Mouse (Mus musculus): ENCODE measurements around the gene Igsf23. TPM values are rescaled to one million over a fixed set of nuclear protein-coding genes. Genes with fewer than 3 reads are reported as not detected.

Gene Igsf23
- total and polyA plus RNA-seq, 3 experiments = 0.11 TPM; not detected in 2

GRCm38 (mm10) chr7:19939555-19940235 lies 10.9 kb downstream of the Igsf23 start:
- Histone ChIP-seq H3K27me3 (ENCODE audit: insufficient read depth, low read length) (no peaks in the 10 kb centered on the region), H3K36me3 (replicated peaks) (no peaks in the 10 kb centered on the region), H3K4me1 (ENCODE audit: insufficient read depth, low read depth, low read length) (no peaks in the 10 kb centered on the region), H3K9me3 (replicated peaks) (no peaks in the 10 kb centered on the region), H3K4me3 (ENCODE audit: low read depth, low read length) (no peak overlapping the region)
- DNase-seq (ENCODE audit: low spot score) (no peak), ATAC-seq (ENCODE audit: extremely low read depth, insufficient number of reproducible peaks, low FRiP score, poor library complexity, severe bottlenecking) (no peak)
- TF ChIP-seq TAL1 (conservative IDR thresholded peaks at IDR 0.05; ENCODE audit: low read depth, low read length) (no peak), GATA2 (IDR thresholded peaks at IDR 0.05; ENCODE audit: borderline replicate concordance, low read depth, low read length) (no peak), CTCF (IDR thresholded peaks at IDR 0.05; ENCODE audit: low read depth, low read length) (no peak), GATA1 (IDR thresholded peaks at IDR 0.05; ENCODE audit: borderline replicate concordance, low read length) (no peak), POLR2AphosphoS5 (IDR thresholded peaks at IDR 0.05; ENCODE audit: insufficient replicate concordance, low read depth, low read length) (no peak)

GRCm38 (mm10) chr7:19937229-19937821 lies 13.2 kb downstream of the Igsf23 start:
- Histone ChIP-seq H3K9me3 (replicated peaks) (no peaks in the 10 kb centered on the region), H3K36me3 (replicated peaks) (no peaks in the 10 kb centered on the region), H3K27me3 (ENCODE audit: insufficient read depth, low read length) (no peaks in the 10 kb centered on the region), H3K4me1 (ENCODE audit: insufficient read depth, low read depth, low read length) (no peaks in the 10 kb centered on the region), H3K4me3 (ENCODE audit: low read depth, low read length) (no peak overlapping the region)
- no peak for DNase-seq (ENCODE audit: low spot score)
- TF ChIP-seq CTCF (IDR thresholded peaks at IDR 0.05; ENCODE audit: low read depth, low read length) (no peak), TAL1 (conservative IDR thresholded peaks at IDR 0.05; ENCODE audit: low read depth, low read length) (no peak), GATA2 (IDR thresholded peaks at IDR 0.05; ENCODE audit: borderline replicate concordance, low read depth, low read length) (no peak), GATA1 (IDR thresholded peaks at IDR 0.05; ENCODE audit: borderline replicate concordance, low read length) (no peak), POLR2AphosphoS5 (IDR thresholded peaks at IDR 0.05; ENCODE audit: insufficient replicate concordance, low read depth, low read length) (no peak)
- ATAC-seq (ENCODE audit: extremely low read depth, insufficient number of reproducible peaks, low FRiP score, poor library complexity, severe bottlenecking) = no peak

- H3K4me1 ChIP-seq (ENCODE audit: insufficient read depth, low read depth, low read length) = no peaks in the 10 kb centered on the region
- H3K27me3 ChIP-seq (ENCODE audit: insufficient read depth, low read length) = no peaks in the 10 kb centered on the region
- H3K4me3 ChIP-seq (ENCODE audit: low read depth, low read length) = no peak overlapping the region
- TF ChIP-seq GATA2 (IDR thresholded peaks at IDR 0.05; ENCODE audit: borderline replicate concordance, low read depth, low read length) (no peak), CTCF (IDR thresholded peaks at IDR 0.05; ENCODE audit: low read depth, low read length) (no peak), POLR2AphosphoS5 (IDR thresholded peaks at IDR 0.05; ENCODE audit: insufficient replicate concordance, low read depth, low read length) (no peak), TAL1 (conservative IDR thresholded peaks at IDR 0.05; ENCODE audit: low read depth, low read length) (no peak)
- H3K9me3 ChIP-seq (replicated peaks) = no peaks in the 10 kb centered on the region
- DNase-seq (ENCODE audit: low spot score) (no peak), ATAC-seq (ENCODE audit: extremely low read depth, insufficient number of reproducible peaks, low FRiP score, poor library complexity, severe bottlenecking) (no peak)
- no peaks in the 10 kb centered on the region for H3K36me3 ChIP-seq (replicated peaks)
Measured at GRCm38 (mm10) chr7:19935961-19936360, 14.6 kb downstream of the Igsf23 start.

GRCm38 (mm10) chr7:19935171-19935751 lies 15.3 kb downstream of the Igsf23 start:
- H3K27me3 ChIP-seq (ENCODE audit: insufficient read depth, low read length) = no peaks in the 10 kb centered on the region
- TF ChIP-seq TAL1 (conservative IDR thresholded peaks at IDR 0.05; ENCODE audit: low read depth, low read length) (no peak), GATA2 (IDR thresholded peaks at IDR 0.05; ENCODE audit: borderline replicate concordance, low read depth, low read length) (no peak)
- no peaks in the 10 kb centered on the region for H3K36me3 ChIP-seq (replicated peaks)
- no peak for ATAC-seq (ENCODE audit: extremely low read depth, insufficient number of reproducible peaks, low FRiP score, poor library complexity, severe bottlenecking)
- H3K9me3 ChIP-seq (replicated peaks) = no peaks in the 10 kb centered on the region
- no peak for DNase-seq (ENCODE audit: low spot score)
- H3K4me3 ChIP-seq (ENCODE audit: low read depth, low read length) = no peak overlapping the region
- H3K4me1 ChIP-seq (ENCODE audit: insufficient read depth, low read depth, low read length) = no peaks in the 10 kb centered on the region

- Histone ChIP-seq H3K4me1 (ENCODE audit: insufficient read depth, low read depth, low read length) (no peaks in the 10 kb centered on the region), H3K4me3 (ENCODE audit: low read depth, low read length) (no peak overlapping the region), H3K27me3 (ENCODE audit: insufficient read depth, low read length) (no peaks in the 10 kb centered on the region), H3K9me3 (replicated peaks) (no peaks in the 10 kb centered on the region), H3K36me3 (replicated peaks) (no peaks in the 10 kb centered on the region)
- DNase-seq (ENCODE audit: low spot score) (no peak), ATAC-seq (ENCODE audit: extremely low read depth, insufficient number of reproducible peaks, low FRiP score, poor library complexity, severe bottlenecking) (no peak)
- TF ChIP-seq CTCF (IDR thresholded peaks at IDR 0.05; ENCODE audit: low read depth, low read length) (no peak), GATA1 (IDR thresholded peaks at IDR 0.05; ENCODE audit: borderline replicate concordance, low read length) (no peak), TAL1 (conservative IDR thresholded peaks at IDR 0.05; ENCODE audit: low read depth, low read length) (no peak), POLR2AphosphoS5 (IDR thresholded peaks at IDR 0.05; ENCODE audit: insufficient replicate concordance, low read depth, low read length) (no peak), GATA2 (IDR thresholded peaks at IDR 0.05; ENCODE audit: borderline replicate concordance, low read depth, low read length) (no peak)
Measured at GRCm38 (mm10) chr7:19932877-19933809, 17.4 kb downstream of the Igsf23 start.

All from G1E (cell line).